Mouse (Mus musculus) forelimb bud, embryonic 11.5 days (tissue): ENCODE data around the gene Acsm2.
"Not testable (repeated sequence)": the region's sequence is repeated elsewhere in the genome, so short reads cannot be mapped to it uniquely, and the experiment has no call there.

Experiments used
- DNase-seq: peaks from one replicate; pipeline ENCODE4 v3.0.0-alpha.2; 2012; ENCODE audit warnings: low read depth, low spot score

The Acsm2 gene

DNA sequence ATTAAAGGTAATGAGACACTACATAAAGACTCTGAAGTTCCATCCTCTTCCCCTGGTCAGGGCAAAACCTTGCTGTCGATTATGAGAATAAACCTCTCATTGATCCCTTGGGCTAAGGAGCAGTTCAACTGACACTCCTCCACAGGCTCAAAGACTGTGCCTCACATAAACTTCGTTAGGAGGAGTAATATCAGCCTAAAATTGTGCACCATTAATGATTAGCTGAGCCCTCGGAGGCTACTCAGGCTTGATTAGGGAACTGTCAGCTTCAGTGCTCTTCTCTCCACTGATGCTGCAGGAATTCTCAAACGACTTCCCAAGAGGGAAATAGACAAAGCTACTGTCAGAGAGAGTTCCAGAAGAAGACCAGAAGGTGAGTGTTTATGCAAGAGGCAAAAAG, 7.3 kb downstream of the Acsm2 start:
- no peak for DNase-seq

DNA sequence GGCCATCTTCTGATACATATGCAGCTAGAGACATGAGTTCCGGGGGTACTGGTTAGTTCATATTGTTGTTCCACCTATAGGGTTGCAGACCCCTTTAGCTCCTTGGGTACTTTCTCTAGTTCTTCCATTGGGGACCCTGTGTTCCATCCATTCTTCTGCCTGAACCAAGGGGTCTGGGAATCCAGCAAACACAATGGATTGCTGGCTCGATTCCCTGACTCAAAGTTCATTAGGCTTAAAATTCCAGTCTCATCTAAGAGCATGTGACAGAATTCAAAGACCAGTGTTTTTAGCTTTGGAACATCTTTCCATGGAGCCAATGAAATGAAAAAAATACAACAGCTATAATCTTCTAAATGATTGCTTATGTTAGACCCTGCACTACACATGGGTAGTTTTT, 8.3 kb downstream of the Acsm2 start:
- not testable (repeated sequence) for DNase-seq

DNA sequence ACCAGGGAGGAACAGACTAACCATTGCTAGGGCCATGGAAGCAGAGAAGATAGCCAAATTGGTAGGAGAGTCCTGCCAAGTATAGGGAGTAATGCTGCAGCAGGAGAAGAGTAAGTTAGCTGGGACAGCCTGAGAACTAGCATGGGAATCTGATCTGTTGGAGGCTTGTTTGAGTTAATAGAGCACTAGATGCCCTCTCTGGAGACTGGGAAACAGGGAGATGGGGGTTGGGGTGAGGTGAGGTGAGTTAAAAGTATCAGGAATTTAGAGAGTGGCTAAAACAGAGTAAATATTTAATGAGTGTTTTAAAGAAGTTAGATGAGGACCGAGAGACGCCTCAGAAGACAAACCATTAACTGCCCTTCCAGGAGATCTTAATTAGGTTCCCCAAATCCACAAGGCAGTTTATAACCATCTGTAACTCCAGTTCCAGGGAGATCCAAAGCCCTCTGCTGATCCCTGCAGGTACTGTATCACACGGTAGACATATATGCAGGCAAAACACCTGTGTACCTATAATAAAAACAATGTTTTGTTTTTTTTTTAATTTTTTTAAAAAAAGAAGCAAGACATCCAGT, 40.5 kb downstream of the Acsm2 start:
- DNase-seq = no peak

- no peak for DNase-seq
Observed at GRCm38 (mm10) chr7:119595306-119595705, 41.2 kb downstream of the Acsm2 start.

GRCm38 (mm10) chr7:119596536-119596935, 42.4 kb downstream of the Acsm2 start:
- DNase-seq = no peak

GRCm38 (mm10) chr7:119601195-119601953, 47.2 kb downstream of the Acsm2 start:
- no peak for DNase-seq

DNA sequence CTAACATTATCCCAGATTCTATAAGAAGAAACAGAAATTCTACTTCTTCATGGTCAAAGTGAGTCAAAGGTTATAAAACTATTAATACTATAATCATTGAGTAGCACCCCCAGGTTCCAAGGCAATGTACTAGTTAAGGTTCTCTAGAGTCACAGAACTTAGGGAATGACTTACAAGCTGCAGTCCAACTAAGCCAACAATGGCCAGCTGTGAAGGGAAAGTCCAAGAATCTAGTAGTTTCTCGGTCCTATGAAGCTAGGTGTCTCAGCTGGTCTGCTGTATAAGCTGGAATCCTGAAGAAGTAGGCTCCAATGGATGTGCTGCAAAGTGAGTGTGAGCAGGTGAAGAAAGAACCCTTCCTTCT, 47.8 kb downstream of the Acsm2 start:
- DNase-seq = no peak

DNA sequence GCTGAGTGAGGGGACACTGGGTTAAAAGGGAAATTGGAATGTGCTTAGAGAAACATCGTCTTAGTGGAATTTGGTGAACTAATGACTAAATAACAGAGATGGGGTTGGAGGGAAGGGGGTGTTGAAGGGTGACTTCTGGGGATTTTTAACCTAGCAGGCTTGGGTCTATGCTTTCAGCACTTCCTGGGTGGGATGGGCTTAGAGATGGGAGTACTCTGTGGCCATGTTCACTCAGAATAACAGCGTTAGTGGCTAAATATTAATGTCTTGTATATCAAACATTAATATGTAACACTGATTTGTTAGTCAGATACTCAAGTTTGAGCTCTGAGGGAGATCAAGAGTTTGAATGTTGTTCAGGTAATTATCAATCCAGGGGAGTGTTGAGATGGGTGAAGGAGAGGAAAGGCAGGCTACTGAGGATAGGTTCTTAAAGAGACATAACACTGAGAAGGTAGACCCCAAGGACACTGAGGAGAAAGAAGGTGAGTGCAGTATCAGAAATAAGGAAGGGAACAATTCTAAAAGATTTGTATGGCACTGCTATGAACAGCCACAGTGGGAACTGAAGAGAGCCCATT, 50.9 kb downstream of the Acsm2 start:
- DNase-seq = no peak

- no peak for DNase-seq
Observed at GRCm38 (mm10) chr7:119605926-119606663, 52.0 kb downstream of the Acsm2 start.

- no peak for DNase-seq
Observed at GRCm38 (mm10) chr7:119606664-119607076, 52.5 kb downstream of the Acsm2 start, which contains the start of gene Acsm1. Acsm1 (plus strand) TSS chr7:119607026.

DNA sequence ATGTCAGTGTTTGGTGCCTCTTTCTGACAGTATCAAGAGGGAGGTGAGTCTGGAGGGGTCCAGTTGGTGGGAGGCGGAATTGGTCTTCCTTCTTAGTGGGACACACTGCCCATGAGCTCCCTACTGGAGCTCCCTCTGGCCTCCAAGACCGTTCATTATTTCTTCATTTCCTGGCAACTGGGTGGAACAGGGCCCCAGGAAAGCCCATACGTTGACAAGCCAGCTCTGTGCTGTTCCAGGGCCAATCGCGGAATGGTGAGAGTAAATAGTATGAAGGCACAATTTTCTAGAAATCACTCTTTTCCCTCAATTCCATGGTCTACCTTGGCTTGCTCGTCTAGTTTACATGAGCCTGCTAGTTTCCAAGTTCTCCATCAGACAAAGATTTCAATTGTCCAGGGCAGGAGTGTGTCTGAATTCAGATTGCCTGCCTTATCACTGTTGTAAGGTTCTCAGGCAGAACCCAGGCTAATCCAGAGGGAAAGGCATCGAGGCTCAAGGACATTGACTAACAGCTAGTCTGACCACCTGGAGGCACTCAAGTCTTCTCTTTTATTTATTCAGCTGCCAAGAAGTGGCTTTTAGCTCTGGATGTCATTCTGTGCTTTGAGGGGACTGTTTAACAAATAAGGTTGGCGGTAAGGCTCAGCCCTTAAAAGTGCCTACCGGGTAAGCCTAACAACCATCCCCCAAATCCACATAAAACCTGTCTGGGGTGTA, 53.8 kb downstream of the Acsm2 start:
- DNase-seq = no peak

- no peak for DNase-seq
Observed at GRCm38 (mm10) chr7:119616531-119616930, 62.4 kb downstream of the Acsm2 start.

- DNase-seq = no peak
Observed at GRCm38 (mm10) chr7:119617593-119617992, 63.5 kb downstream of the Acsm2 start.

- DNase-seq = no peak
Observed at GRCm38 (mm10) chr7:119618209-119618935, 64.2 kb downstream of the Acsm2 start.

DNA sequence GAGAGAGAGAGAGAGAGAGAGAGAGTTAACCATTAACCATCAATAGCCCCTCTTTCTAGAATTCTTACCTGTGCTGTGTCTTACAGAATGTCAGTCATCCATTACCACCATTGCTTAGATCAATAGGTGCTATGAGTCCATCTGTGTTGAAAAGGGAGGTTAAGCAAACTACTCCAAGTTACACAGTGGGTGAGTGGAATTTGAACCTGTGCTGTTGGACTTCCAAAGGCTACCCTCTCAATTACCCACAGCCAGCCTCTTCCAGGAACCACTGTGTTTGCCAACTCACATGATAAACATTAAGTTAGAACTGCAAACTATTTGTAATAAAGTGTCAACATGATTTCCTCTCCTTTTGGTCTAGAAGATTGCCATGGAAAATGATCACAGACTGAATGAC, 66.0 kb downstream of the Acsm2 start:
- DNase-seq = no peak

- no peak for DNase-seq
Observed at GRCm38 (mm10) chr7:119638773-119639172, 84.6 kb downstream of the Acsm2 start.

DNA sequence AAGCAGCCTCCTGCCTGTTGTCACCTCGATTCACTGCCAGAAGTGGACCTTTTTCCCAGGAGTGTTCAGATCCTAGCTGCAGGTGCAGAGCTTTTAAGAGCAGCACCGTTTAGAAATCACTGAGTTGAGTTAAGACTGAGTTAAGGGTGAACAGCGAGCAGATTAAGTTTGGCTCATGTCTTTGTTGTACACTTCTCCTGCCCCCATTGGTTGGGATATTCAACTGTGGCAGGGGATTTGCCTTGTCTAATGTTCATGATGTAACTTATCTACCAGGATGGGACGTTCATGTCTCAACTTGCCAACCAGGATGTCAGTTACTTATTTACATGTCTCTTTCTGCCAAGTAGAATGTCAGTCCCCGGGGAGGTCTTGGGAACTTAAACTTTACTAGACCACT, 88.2 kb downstream of the Acsm2 start:
- no peak for DNase-seq
